Mouse (Mus musculus): ENCODE measurements around the gene Ube2d3.
"Not testable (repeated sequence)": the region's sequence is repeated elsewhere in the genome, so short reads cannot be mapped to it uniquely, and the experiment has no call there.

Gene Ube2d3

GRCm38 (mm10) chr3:135489865-135490520, 52.0 kb downstream of the Ube2d3 start:
- DNase-seq (ENCODE audit: extremely low spot score, low spot score): no peak

GRCm38 (mm10) chr3:135491102-135491501, 53.2 kb downstream of the Ube2d3 start:
- DNase-seq (ENCODE audit: extremely low spot score, low spot score): no peak

- not testable (repeated sequence) for DNase-seq (ENCODE audit: extremely low spot score, low spot score)
These were observed 55.4 kb downstream of the Ube2d3 start for GRCm38 (mm10) chr3:135493320-135493719.

GRCm38 (mm10) chr3:135497956-135498355, 60.0 kb downstream of the Ube2d3 start:
- not testable (repeated sequence) for DNase-seq (ENCODE audit: extremely low spot score, low spot score)

- DNase-seq (ENCODE audit: extremely low spot score, low spot score): no peak
These were observed 60.9 kb downstream of the Ube2d3 start for GRCm38 (mm10) chr3:135498891-135499290.

- no peak for DNase-seq (ENCODE audit: extremely low spot score, low spot score)
These were observed 65.2 kb downstream of the Ube2d3 start for GRCm38 (mm10) chr3:135503160-135503559.

GRCm38 (mm10) chr3:135505369-135505909, 67.5 kb downstream of the Ube2d3 start:
- peak; percentile 38 for DNase-seq (ENCODE audit: extremely low spot score, low spot score)

- no peak for DNase-seq (ENCODE audit: extremely low spot score, low spot score)
These were observed 68.0 kb downstream of the Ube2d3 start for GRCm38 (mm10) chr3:135505916-135506482.

- no peak for DNase-seq (ENCODE audit: extremely low spot score, low spot score)
These were observed 69.6 kb downstream of the Ube2d3 start for GRCm38 (mm10) chr3:135507506-135507905.

GRCm38 (mm10) chr3:135508191-135508590, 70.2 kb downstream of the Ube2d3 start:
- DNase-seq (ENCODE audit: extremely low spot score, low spot score): no peak

GRCm38 (mm10) chr3:135510372-135510771, 72.4 kb downstream of the Ube2d3 start:
- no peak for DNase-seq (ENCODE audit: extremely low spot score, low spot score)

- DNase-seq (ENCODE audit: extremely low spot score, low spot score): no peak
These were observed 73.7 kb downstream of the Ube2d3 start for GRCm38 (mm10) chr3:135511683-135512082.

GRCm38 (mm10) chr3:135513270-135513669, 75.3 kb downstream of the Ube2d3 start:
- DNase-seq (ENCODE audit: extremely low spot score, low spot score): no peak

- no peak for DNase-seq (ENCODE audit: extremely low spot score, low spot score)
These were observed 76.0 kb downstream of the Ube2d3 start for GRCm38 (mm10) chr3:135513800-135514425.

- no peak for DNase-seq (ENCODE audit: extremely low spot score, low spot score)
These were observed 77.3 kb downstream of the Ube2d3 start for GRCm38 (mm10) chr3:135515246-135515645.

GRCm38 (mm10) chr3:135516891-135517290, 78.9 kb downstream of the Ube2d3 start:
- no peak for DNase-seq (ENCODE audit: extremely low spot score, low spot score)

All from neural tube, embryonic 10.5 days (tissue).